Mouse (Mus musculus) thymus, adult 2 months (tissue): ENCODE data around the gene Tfrc.

Source experiments
- CTCF ChIP-seq: fragments of 200-500 bp; IDR thresholded peaks from 2 replicates; pipeline ENCODE4 v1.5.1; 2012; ENCODE audit warnings: mild to moderate bottlenecking, control low read depth, low read length, moderate library complexity, borderline replicate concordance; ENCODE audit not compliant: control insufficient read depth, poor library complexity, insufficient read depth; ENCODE audit errors: extremely low read depth
- POLR2A ChIP-seq: fragments of 200-500 bp; IDR thresholded peaks from 2 replicates; pipeline ENCODE4 v1.6.1; 2012; ENCODE audit warnings: mild to moderate bottlenecking, low read length, control low read depth, moderate library complexity; ENCODE audit not compliant: control insufficient read depth, poor library complexity, insufficient read depth; ENCODE audit errors: extremely low read depth

DNA sequence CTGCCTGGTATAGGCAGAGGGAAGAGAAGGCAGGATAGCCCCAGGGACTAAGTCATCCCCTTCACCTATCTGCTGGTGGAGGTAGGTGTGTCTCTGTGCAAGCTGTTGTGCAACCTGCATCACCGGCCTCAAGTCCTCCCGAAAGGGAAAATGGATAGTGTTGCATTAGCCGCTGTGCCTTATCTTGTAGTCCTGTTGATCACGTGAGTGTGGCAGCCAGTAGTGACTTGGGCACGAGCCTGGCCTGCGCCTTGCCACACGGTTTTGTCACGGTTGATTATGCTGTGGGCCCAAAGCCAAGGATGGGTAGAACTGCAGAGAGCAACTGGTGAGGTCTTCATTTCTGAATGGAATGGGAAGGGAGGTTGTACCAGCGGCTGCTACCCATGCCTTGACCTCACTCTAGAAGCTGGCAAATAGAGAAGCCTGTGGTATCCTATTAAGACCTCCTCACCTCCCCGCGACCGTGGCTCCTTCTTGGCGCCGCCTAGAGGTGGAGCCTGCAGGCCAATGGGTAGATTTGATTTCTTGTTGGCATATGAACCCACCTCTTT, 36.7 kb downstream of the Tfrc start:
- peak; percentile 45; the same call in 1 of the 2 replicates for TF ChIP-seq CTCF
- no peak for TF ChIP-seq POLR2A
